Mouse (Mus musculus): ENCODE results near the gene Kif6. TPM values are rescaled to one million over a fixed set of nuclear protein-coding genes. Genes with fewer than 3 reads are reported as not detected.

The Kif6 gene
- polyA plus RNA-seq, 1 experiment from 2014 or later, result 5.2 TPM

- no peaks in the 10 kb centered on the region for H3K9me3 ChIP-seq (ENCODE audit: control insufficient read depth, low read length)
- H3K4me1 ChIP-seq (replicated peaks; ENCODE audit: control insufficient read depth, insufficient read depth, low read length), result 0 out of 2 replicates have a peak, but pooled peaks cover 3% of the 10 kb centered on the region
- ATAC-seq (ENCODE audit: low read depth), result no peak
- no peak overlapping the region for H3K9ac ChIP-seq (ENCODE audit: low read length)
- no peaks in the 10 kb centered on the region for H3K36me3 ChIP-seq (ENCODE audit: control insufficient read depth, insufficient read depth, low read length)
- no peak overlapping the region for H3K4me2 ChIP-seq (ENCODE audit: low read depth, low read length)
- no peak overlapping the region for H3K27ac ChIP-seq (ENCODE audit: low read length)
- H3K27me3 ChIP-seq (ENCODE audit: control insufficient read depth, insufficient read depth, low read depth, low read length), result no peaks in the 10 kb centered on the region
- 75% methylated on average over 6 of the region's 6 CpGs for WGBS
- H3K4me3 ChIP-seq (ENCODE audit: low read length), result no peak overlapping the region
Measured at GRCm38 (mm10) chr17:49892390-49892789, 277.5 kb downstream of the Kif6 start.

GRCm38 (mm10) chr17:49894471-49894870 is 279.5 kb downstream of the Kif6 start:
- no peaks in the 10 kb centered on the region for H3K9me3 ChIP-seq (ENCODE audit: control insufficient read depth, low read length)
- H3K4me3 ChIP-seq (ENCODE audit: low read length), result no peak overlapping the region
- WGBS, result 59% methylated on average over 6 of the region's 6 CpGs
- H3K27me3 ChIP-seq (ENCODE audit: control insufficient read depth, insufficient read depth, low read depth, low read length), result peaks cover 1% of the 10 kb centered on the region
- H3K36me3 ChIP-seq (ENCODE audit: control insufficient read depth, insufficient read depth, low read length), result no peaks in the 10 kb centered on the region
- 0 out of 2 replicates have a peak, but pooled peaks cover 1% of the 10 kb centered on the region for H3K4me1 ChIP-seq (replicated peaks; ENCODE audit: control insufficient read depth, insufficient read depth, low read length)
- no peak overlapping the region for H3K4me2 ChIP-seq (ENCODE audit: low read depth, low read length)
- H3K9ac ChIP-seq (ENCODE audit: low read length), result no peak overlapping the region
- ATAC-seq (ENCODE audit: low read depth), result no peak
- H3K27ac ChIP-seq (ENCODE audit: low read length), result no peak overlapping the region

GRCm38 (mm10) chr17:49898849-49899331 is 284.0 kb downstream of the Kif6 start:
- H3K9ac ChIP-seq (ENCODE audit: low read length), result no peak overlapping the region
- peaks cover 7% of the 10 kb centered on the region; the same call in 1 of the 2 replicates for H3K4me1 ChIP-seq (replicated peaks; ENCODE audit: control insufficient read depth, insufficient read depth, low read length)
- H3K27me3 ChIP-seq (ENCODE audit: control insufficient read depth, insufficient read depth, low read depth, low read length), result peaks cover 13% of the 10 kb centered on the region
- H3K4me2 ChIP-seq (ENCODE audit: low read depth, low read length), result no peak overlapping the region
- H3K27ac ChIP-seq (ENCODE audit: low read length), result no peak overlapping the region
- no peak overlapping the region for H3K4me3 ChIP-seq (ENCODE audit: low read length)
- H3K36me3 ChIP-seq (ENCODE audit: control insufficient read depth, insufficient read depth, low read length), result no peaks in the 10 kb centered on the region
- ATAC-seq (ENCODE audit: low read depth), result peak; percentile 45; the same call in 1 of the 2 replicates
- WGBS, result 12% methylated on average over 7 of the region's 7 CpGs
- no peaks in the 10 kb centered on the region for H3K9me3 ChIP-seq (ENCODE audit: control insufficient read depth, low read length)

- Histone ChIP-seq H3K9ac (ENCODE audit: low read length) (no peak overlapping the region), H3K36me3 (ENCODE audit: control insufficient read depth, insufficient read depth, low read length) (no peaks in the 10 kb centered on the region), H3K27ac (ENCODE audit: low read length) (no peak overlapping the region), H3K4me2 (ENCODE audit: low read depth, low read length) (no peak overlapping the region), H3K27me3 (ENCODE audit: control insufficient read depth, insufficient read depth, low read depth, low read length) (peaks cover 13% of the 10 kb centered on the region), H3K4me1 (replicated peaks; ENCODE audit: control insufficient read depth, insufficient read depth, low read length) (peaks cover 7% of the 10 kb centered on the region), H3K9me3 (ENCODE audit: control insufficient read depth, low read length) (no peaks in the 10 kb centered on the region), H3K4me3 (ENCODE audit: low read length) (no peak overlapping the region)
- WGBS, result 82% methylated on average over 7 of the region's 7 CpGs
- ATAC-seq (ENCODE audit: low read depth), result no peak
Measured at GRCm38 (mm10) chr17:49902613-49903012, 287.7 kb downstream of the Kif6 start.

DNA sequence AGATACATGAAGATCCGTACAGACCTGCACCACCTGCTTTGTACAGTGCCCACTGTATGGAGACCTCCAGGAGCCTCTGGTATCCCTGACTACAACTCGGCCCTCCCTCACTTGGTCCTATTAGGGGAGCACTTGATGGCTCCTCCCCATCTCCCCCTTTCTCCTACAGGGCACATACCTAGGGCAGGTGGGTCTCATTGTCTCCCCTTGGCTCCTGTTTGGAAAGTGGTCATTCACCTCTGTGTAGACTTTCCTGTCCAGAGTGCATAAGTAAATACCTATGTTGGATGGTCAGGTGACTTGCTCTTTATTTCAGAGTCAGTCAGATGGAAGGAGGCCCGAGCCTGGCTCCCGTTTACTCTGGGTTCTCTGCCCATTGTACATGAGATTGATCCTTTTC is 308.5 kb downstream of the Kif6 start:
- Histone ChIP-seq H3K36me3 (ENCODE audit: control insufficient read depth, insufficient read depth, low read length) (no peaks in the 10 kb centered on the region), H3K4me1 (replicated peaks; ENCODE audit: control insufficient read depth, insufficient read depth, low read length) (no peaks in the 10 kb centered on the region), H3K9me3 (ENCODE audit: control insufficient read depth, low read length) (no peaks in the 10 kb centered on the region), H3K4me2 (ENCODE audit: low read depth, low read length) (no peak overlapping the region), H3K27ac (ENCODE audit: low read length) (no peak overlapping the region), H3K4me3 (ENCODE audit: low read length) (no peak overlapping the region), H3K27me3 (ENCODE audit: control insufficient read depth, insufficient read depth, low read depth, low read length) (no peaks in the 10 kb centered on the region), H3K9ac (ENCODE audit: low read length) (no peak overlapping the region)
- 52% methylated on average over 4 of the region's 4 CpGs for WGBS
- ATAC-seq (ENCODE audit: low read depth), result peak; percentile 86; the same call in 1 of the 2 replicates

GRCm38 (mm10) chr17:49927611-49928010 is 312.7 kb downstream of the Kif6 start:
- Histone ChIP-seq H3K4me2 (ENCODE audit: low read depth, low read length) (no peak overlapping the region), H3K9me3 (ENCODE audit: control insufficient read depth, low read length) (no peaks in the 10 kb centered on the region), H3K4me3 (ENCODE audit: low read length) (no peak overlapping the region), H3K27me3 (ENCODE audit: control insufficient read depth, insufficient read depth, low read depth, low read length) (no peaks in the 10 kb centered on the region), H3K4me1 (replicated peaks; ENCODE audit: control insufficient read depth, insufficient read depth, low read length) (no peaks in the 10 kb centered on the region), H3K36me3 (ENCODE audit: control insufficient read depth, insufficient read depth, low read length) (no peaks in the 10 kb centered on the region), H3K27ac (ENCODE audit: low read length) (no peak overlapping the region), H3K9ac (ENCODE audit: low read length) (no peak overlapping the region)
- no peak for ATAC-seq (ENCODE audit: low read depth)
- WGBS, result 82% methylated on average over 2 of the region's 2 CpGs

- Histone ChIP-seq H3K9me3 (ENCODE audit: control insufficient read depth, low read length) (no peaks in the 10 kb centered on the region), H3K9ac (ENCODE audit: low read length) (no peak overlapping the region), H3K36me3 (ENCODE audit: control insufficient read depth, insufficient read depth, low read length) (no peaks in the 10 kb centered on the region), H3K27ac (ENCODE audit: low read length) (no peak overlapping the region), H3K4me3 (ENCODE audit: low read length) (no peak overlapping the region), H3K4me1 (replicated peaks; ENCODE audit: control insufficient read depth, insufficient read depth, low read length) (no peaks in the 10 kb centered on the region), H3K27me3 (ENCODE audit: control insufficient read depth, insufficient read depth, low read depth, low read length) (no peaks in the 10 kb centered on the region), H3K4me2 (ENCODE audit: low read depth, low read length) (no peak overlapping the region)
- WGBS, result 54% methylated on average over 3 of the region's 3 CpGs
- no peak for ATAC-seq (ENCODE audit: low read depth)
Measured at GRCm38 (mm10) chr17:49933806-49934205, 318.9 kb downstream of the Kif6 start.

DNA sequence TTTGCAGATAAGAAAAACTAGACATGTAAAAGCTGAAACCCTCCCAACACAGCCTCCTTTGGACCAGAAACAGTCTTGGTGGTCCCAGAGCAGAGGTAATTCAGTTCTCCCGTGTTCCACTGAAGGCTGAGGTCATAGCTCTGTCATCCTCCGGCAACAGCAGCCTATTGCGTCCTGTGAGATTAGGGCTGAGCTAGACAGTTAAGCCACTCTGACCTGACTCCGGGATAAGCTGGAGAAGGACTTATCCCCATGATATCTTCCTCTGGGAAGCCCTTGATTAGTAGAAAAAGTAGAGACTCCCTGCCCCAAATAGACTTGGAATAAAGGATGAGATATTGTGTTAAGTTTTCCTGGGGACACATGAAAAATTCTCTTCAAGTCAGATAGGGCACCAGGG is 319.6 kb downstream of the Kif6 start:
- ATAC-seq (ENCODE audit: low read depth), result no peak
- WGBS, result 52% methylated on average over 4 of the region's 4 CpGs

DNA sequence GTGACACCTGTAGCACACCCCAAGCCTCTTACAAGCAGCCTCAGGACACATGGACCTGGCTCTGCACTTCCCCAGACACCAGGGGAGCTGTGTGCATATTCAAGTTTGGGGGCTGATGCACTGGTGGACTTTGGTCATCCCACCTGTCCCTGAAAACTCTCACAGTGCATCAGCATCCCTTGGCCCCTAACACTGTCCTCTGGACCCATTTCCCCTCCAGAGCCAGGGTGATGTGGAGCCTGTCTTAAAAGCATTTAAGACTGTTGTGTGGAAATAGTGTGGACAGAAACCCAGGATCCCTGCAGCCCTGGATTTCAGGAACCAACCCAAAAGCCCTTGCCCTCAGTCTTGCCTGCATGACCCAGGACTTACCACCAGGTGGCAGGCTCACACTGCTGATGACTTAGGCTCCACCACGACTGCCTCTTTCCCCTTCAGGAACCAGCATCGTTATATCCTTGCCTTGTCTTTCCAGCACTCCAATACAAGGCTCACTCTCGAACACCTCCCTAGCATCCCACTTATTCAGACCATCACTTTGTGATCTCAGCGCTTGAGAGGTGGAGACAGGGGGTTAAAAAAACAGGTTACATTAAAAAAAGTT is 320.8 kb downstream of the Kif6 start:
- H3K27ac ChIP-seq (ENCODE audit: low read length), result no peak overlapping the region
- H3K4me2 ChIP-seq (ENCODE audit: low read depth, low read length), result no peak overlapping the region
- peak; percentile 62; the same call in 1 of the 2 replicates for ATAC-seq (ENCODE audit: low read depth)
- no peaks in the 10 kb centered on the region for H3K27me3 ChIP-seq (ENCODE audit: control insufficient read depth, insufficient read depth, low read depth, low read length)
- no peaks in the 10 kb centered on the region for H3K4me1 ChIP-seq (replicated peaks; ENCODE audit: control insufficient read depth, insufficient read depth, low read length)
- H3K9me3 ChIP-seq (ENCODE audit: control insufficient read depth, low read length), result no peaks in the 10 kb centered on the region
- no peak overlapping the region for H3K4me3 ChIP-seq (ENCODE audit: low read length)
- no peak overlapping the region for H3K9ac ChIP-seq (ENCODE audit: low read length)
- 0% methylated on average over 4 of the region's 4 CpGs for WGBS
- H3K36me3 ChIP-seq (ENCODE audit: control insufficient read depth, insufficient read depth, low read length), result no peaks in the 10 kb centered on the region

More for the DNA sequence above, 319.6 kb downstream of the Kif6 start:
- no peaks in the 10 kb centered on the region for H3K36me3 ChIP-seq (ENCODE audit: control insufficient read depth, insufficient read depth, low read length)
- H3K9me3 ChIP-seq (ENCODE audit: control insufficient read depth, low read length), result no peaks in the 10 kb centered on the region
- H3K27me3 ChIP-seq (ENCODE audit: control insufficient read depth, insufficient read depth, low read depth, low read length), result no peaks in the 10 kb centered on the region
- no peak overlapping the region for H3K4me2 ChIP-seq (ENCODE audit: low read depth, low read length)
- H3K4me3 ChIP-seq (ENCODE audit: low read length), result no peak overlapping the region
- H3K27ac ChIP-seq (ENCODE audit: low read length), result no peak overlapping the region
- H3K9ac ChIP-seq (ENCODE audit: low read length), result no peak overlapping the region
- no peaks in the 10 kb centered on the region for H3K4me1 ChIP-seq (replicated peaks; ENCODE audit: control insufficient read depth, insufficient read depth, low read length)
